Mouse (Mus musculus): ENCODE data around the gene Ppib. TPM values are rescaled to one million over a fixed set of nuclear protein-coding genes. Genes with fewer than 3 reads are reported as not detected.

Gene Ppib
- polyA plus RNA-seq, 1 experiment from 2014 or later, result 650 TPM

DNA sequence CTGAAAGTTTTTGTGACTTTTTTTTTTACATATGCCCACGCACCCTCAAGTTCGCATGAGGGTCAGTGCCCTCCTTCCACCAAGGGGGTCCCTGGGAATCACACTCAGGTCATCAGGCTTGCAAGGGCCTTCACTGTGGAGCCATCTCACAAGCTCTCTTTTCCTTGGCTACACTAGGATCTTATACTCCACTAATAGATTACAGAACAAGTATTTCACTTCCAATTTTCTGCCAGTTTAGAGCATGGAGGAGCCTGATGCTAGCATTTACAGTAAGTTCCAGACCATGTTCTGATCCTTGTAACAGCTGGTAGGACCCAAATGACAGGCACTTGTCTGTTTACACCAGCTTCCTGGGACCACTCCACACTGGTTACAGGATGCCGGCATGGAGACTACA, 18.1 kb downstream of the Ppib start:
- Histone ChIP-seq H3K9me3 (ENCODE audit: low read length) (no peaks in the 10 kb centered on the region), H3K9ac (replicated peaks; ENCODE audit: low read depth) (no peak overlapping the region), H3K36me3 (ENCODE audit: insufficient read depth, low read length) (no peaks in the 10 kb centered on the region), H3K4me1 (ENCODE audit: insufficient read depth, low read depth, low read length) (peaks cover 6% of the 10 kb centered on the region), H3K4me2 (replicated peaks; ENCODE audit: low read depth, low read length) (no peak overlapping the region), H3K27ac (ENCODE audit: low read length) (no peak overlapping the region; the same call in 1 of the 2 replicates), H3K27me3 (replicated peaks; ENCODE audit: insufficient read depth, low read length) (no peaks in the 10 kb centered on the region), H3K4me3 (ENCODE audit: low read depth, low read length) (no peak overlapping the region)
- DNase-seq (ENCODE audit: low spot score) (no peak), ATAC-seq (no peak)
- 49% methylated on average over 3 of the region's 3 CpGs for WGBS
- TF ChIP-seq EP300 (IDR thresholded peaks at IDR 0.05), result no peak
- no peak for TF ChIP-seq CTCF (IDR thresholded peaks at IDR 0.05)

DNA sequence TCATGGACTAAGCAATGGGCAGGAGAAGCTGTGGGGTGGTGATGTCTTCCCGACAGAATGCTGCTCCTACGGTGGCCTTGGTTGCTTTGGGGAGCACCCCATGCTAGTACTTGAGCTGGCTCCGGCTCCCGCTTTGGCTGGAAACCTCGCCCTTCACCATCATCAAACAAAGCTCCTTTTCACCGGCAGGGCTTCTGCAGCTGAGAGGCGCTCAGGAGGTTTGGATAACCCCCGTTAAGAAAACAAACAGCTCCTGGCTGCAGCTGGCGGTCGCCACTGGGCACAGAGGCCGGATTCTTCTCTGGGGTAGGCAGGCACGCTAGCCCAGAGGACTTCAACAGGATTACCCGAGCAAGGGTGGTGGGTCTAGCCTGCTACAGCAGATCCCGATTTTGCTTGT, 18.5 kb downstream of the Ppib start:
- DNase-seq (ENCODE audit: low spot score) (peak; percentile 48), ATAC-seq (no peak; the same call in 1 of the 2 replicates)
- Histone ChIP-seq H3K4me1 (ENCODE audit: insufficient read depth, low read depth, low read length) (peaks cover 6% of the 10 kb centered on the region), H3K9ac (replicated peaks; ENCODE audit: low read depth) (no peak overlapping the region), H3K27ac (ENCODE audit: low read length) (no peak overlapping the region; the same call in 1 of the 2 replicates), H3K9me3 (ENCODE audit: low read length) (no peaks in the 10 kb centered on the region), H3K27me3 (replicated peaks; ENCODE audit: insufficient read depth, low read length) (no peaks in the 10 kb centered on the region), H3K36me3 (ENCODE audit: insufficient read depth, low read length) (no peaks in the 10 kb centered on the region), H3K4me2 (replicated peaks; ENCODE audit: low read depth, low read length) (no peak overlapping the region), H3K4me3 (ENCODE audit: low read depth, low read length) (no peak overlapping the region)
- TF ChIP-seq CTCF (IDR thresholded peaks at IDR 0.05) (no peak), EP300 (IDR thresholded peaks at IDR 0.05) (no peak)
- 4% methylated on average over 14 of the region's 14 CpGs for WGBS

DNA sequence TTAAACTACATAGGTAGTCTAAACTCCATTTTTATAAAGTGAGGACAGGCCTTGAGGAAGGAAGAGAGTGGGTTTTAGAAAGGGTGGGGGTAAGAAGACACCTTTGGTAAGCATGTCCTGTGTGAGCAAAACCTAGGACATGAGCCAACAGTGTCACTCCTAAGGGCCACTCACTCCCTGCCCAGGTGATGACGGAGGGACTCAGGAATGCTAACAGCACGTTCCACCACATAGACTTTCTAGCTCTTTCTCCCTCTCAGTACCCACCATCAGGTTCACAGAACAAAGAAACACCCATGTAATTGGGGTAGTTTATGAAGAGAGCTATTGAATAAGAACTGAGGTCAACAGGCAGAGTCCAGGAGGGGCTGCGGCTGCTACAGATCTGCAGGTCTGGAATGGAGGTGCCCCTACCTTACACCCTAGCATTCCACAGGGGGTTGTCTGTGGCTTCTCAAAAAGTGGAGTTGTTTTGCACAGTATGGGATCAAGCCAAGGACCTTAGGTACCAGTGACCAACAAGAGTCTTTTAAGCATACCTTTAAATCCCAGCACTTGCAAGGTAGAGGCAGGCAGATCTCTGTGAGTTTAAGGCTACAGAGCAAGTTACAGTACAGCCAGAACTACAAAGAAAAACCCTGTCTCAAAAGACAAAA, 20.9 kb downstream of the Ppib start:
- no peak overlapping the region for H3K4me2 ChIP-seq (replicated peaks; ENCODE audit: low read depth, low read length)
- 52% methylated on average over 3 of the region's 3 CpGs for WGBS
- H3K4me3 ChIP-seq (ENCODE audit: low read depth, low read length), result no peak overlapping the region
- TF ChIP-seq EP300 (IDR thresholded peaks at IDR 0.05), result peak; percentile 65
- no peak for TF ChIP-seq CTCF (IDR thresholded peaks at IDR 0.05)
- no peaks in the 10 kb centered on the region for H3K36me3 ChIP-seq (ENCODE audit: insufficient read depth, low read length)
- peak overlapping the region; percentile 79 for H3K27ac ChIP-seq (ENCODE audit: low read length)
- H3K9ac ChIP-seq (replicated peaks; ENCODE audit: low read depth), result no peak overlapping the region
- ATAC-seq, result peak; percentile 93
- H3K27me3 ChIP-seq (replicated peaks; ENCODE audit: insufficient read depth, low read length), result no peaks in the 10 kb centered on the region
- H3K9me3 ChIP-seq (ENCODE audit: low read length), result no peaks in the 10 kb centered on the region
- peak; percentile 87 for DNase-seq (ENCODE audit: low spot score)
- peaks cover 6% of the 10 kb centered on the region for H3K4me1 ChIP-seq (ENCODE audit: insufficient read depth, low read depth, low read length)

DNA sequence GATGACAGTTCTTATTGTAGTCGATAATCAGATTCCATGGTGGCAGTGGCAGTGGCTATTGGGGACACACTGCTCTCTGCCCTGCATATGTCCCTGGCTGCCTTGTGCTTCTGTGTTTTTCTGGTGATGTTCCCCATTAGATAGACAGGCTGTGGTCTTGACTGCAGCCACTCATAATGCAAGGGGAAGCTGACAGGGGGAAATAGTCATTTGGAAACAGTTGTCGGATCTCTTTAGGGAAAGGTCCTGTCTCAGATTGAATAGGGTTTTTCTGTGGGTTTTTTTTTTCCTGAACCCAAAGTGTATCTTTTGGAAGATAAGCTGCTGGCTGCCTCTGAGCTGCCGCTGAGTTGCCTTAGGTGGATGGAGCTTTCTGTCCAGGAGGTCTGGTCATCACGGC, 22.0 kb downstream of the Ppib start:
- Histone ChIP-seq H3K9me3 (ENCODE audit: low read length) (no peaks in the 10 kb centered on the region), H3K4me3 (ENCODE audit: low read depth, low read length) (no peak overlapping the region), H3K27me3 (replicated peaks; ENCODE audit: insufficient read depth, low read length) (no peaks in the 10 kb centered on the region), H3K4me2 (replicated peaks; ENCODE audit: low read depth, low read length) (no peak overlapping the region), H3K9ac (replicated peaks; ENCODE audit: low read depth) (no peak overlapping the region), H3K4me1 (ENCODE audit: insufficient read depth, low read depth, low read length) (peaks cover 6% of the 10 kb centered on the region), H3K27ac (ENCODE audit: low read length) (peak overlapping the region; percentile 79), H3K36me3 (ENCODE audit: insufficient read depth, low read length) (0 out of 2 replicates have a peak, but pooled peaks cover 3% of the 10 kb centered on the region)
- 45% methylated on average over 4 of the region's 4 CpGs for WGBS
- ATAC-seq (no peak), DNase-seq (ENCODE audit: low spot score) (no peak)
- TF ChIP-seq EP300 (IDR thresholded peaks at IDR 0.05), result no peak
- no peak for TF ChIP-seq CTCF (IDR thresholded peaks at IDR 0.05)

DNA sequence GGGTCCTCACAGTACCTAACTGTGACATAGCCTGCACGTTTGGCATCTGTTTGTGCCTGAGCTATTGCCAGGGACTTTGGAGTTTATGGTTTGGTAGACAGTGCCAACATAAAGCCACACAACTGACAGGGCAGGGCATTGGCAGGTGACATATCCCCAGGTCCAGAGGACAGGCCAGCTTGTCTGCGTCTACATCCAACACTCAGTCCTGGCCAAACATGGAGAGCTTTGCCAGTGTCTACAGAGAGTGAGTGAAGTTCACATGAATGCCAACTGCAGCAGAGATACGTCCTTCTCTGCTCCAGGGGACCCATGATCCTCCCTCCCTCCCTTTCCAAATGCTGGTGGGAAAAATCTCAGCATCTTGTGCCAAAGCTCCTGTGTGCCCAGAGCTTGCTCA, 24.1 kb downstream of the Ppib start:
- no peaks in the 10 kb centered on the region for H3K27me3 ChIP-seq (replicated peaks; ENCODE audit: insufficient read depth, low read length)
- no peaks in the 10 kb centered on the region for H3K9me3 ChIP-seq (ENCODE audit: low read length)
- H3K27ac ChIP-seq (ENCODE audit: low read length), result no peak overlapping the region
- 88% methylated on average over 3 of the region's 3 CpGs for WGBS
- no peak overlapping the region for H3K4me2 ChIP-seq (replicated peaks; ENCODE audit: low read depth, low read length)
- no peak overlapping the region for H3K4me3 ChIP-seq (ENCODE audit: low read depth, low read length)
- ATAC-seq (no peak), DNase-seq (ENCODE audit: low spot score) (no peak)
- no peaks in the 10 kb centered on the region for H3K4me1 ChIP-seq (ENCODE audit: insufficient read depth, low read depth, low read length)
- no peak for TF ChIP-seq EP300 (IDR thresholded peaks at IDR 0.05)
- no peak for TF ChIP-seq CTCF (IDR thresholded peaks at IDR 0.05)
- H3K36me3 ChIP-seq (ENCODE audit: insufficient read depth, low read length), result peaks cover 12% of the 10 kb centered on the region
- H3K9ac ChIP-seq (replicated peaks; ENCODE audit: low read depth), result no peak overlapping the region

DNA sequence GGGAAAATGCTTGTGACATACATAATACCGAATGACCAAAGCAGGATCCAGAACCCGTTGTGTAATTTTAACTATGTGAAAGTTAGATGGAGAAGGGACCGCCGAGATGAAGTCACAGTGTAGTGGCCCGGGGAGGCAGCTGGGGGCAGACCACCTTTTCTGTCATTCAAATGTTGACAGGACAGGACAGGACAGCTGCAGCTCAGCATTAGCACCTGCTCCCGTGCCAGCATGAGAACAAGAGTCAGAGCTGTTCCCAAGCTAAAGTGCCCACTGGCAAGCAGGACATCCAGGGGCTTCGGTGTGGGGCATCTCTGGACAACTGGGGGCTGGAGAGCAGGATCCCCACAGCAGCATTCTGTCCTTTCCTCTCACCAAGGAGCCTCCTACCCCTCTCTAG, 27.0 kb downstream of the Ppib start:
- TF ChIP-seq EP300 (IDR thresholded peaks at IDR 0.05), result no peak
- no peak for TF ChIP-seq CTCF (IDR thresholded peaks at IDR 0.05)
- 90% methylated on average over 7 of the region's 7 CpGs for WGBS
- peaks cover 12% of the 10 kb centered on the region for H3K36me3 ChIP-seq (ENCODE audit: insufficient read depth, low read length)

More for the DNA sequence above, 27.0 kb downstream of the Ppib start:
- Histone ChIP-seq H3K4me3 (ENCODE audit: low read depth, low read length) (no peak overlapping the region), H3K27ac (ENCODE audit: low read length) (no peak overlapping the region), H3K9ac (replicated peaks; ENCODE audit: low read depth) (no peak overlapping the region), H3K27me3 (replicated peaks; ENCODE audit: insufficient read depth, low read length) (no peaks in the 10 kb centered on the region), H3K9me3 (ENCODE audit: low read length) (no peaks in the 10 kb centered on the region), H3K4me1 (ENCODE audit: insufficient read depth, low read depth, low read length) (peaks cover 4% of the 10 kb centered on the region), H3K4me2 (replicated peaks; ENCODE audit: low read depth, low read length) (no peak overlapping the region)
- DNase-seq (ENCODE audit: low spot score), result no peak
- no peak for ATAC-seq

Measured in lung, postnatal 0 days (tissue).